Mouse (Mus musculus) CH12.LX (cell line): ENCODE measurements around the gene Gm42417. TPM values are rescaled to one million over a fixed set of nuclear protein-coding genes. Genes with fewer than 3 reads are reported as not detected.

Source experiments
- DNase-seq: peaks from one replicate; pipeline ENCODE4 v3.0.0-alpha.2; 2013; ENCODE audit errors: extremely low read depth
- H3K27ac ChIP-seq: 2 replicates; pipeline ENCODE4 v1.5.1; 2012; ENCODE audit warnings: low read depth, mild to moderate bottlenecking, control low read depth, moderate library complexity; ENCODE audit not compliant: insufficient read depth
- H3K27me3 ChIP-seq: replicated peaks from 2 replicates; pipeline ENCODE3; 2012; ENCODE audit warnings: inconsistent platforms
- H3K36me3 ChIP-seq, 2 experiments: replicated peaks in 1 of 2; 2 replicates each; pipeline versions ENCODE3 to v1.6.1; 2012; ENCODE audit warnings: inconsistent platforms in 1 of 2, low read length in 1 of 2, mild to moderate bottlenecking in 1 of 2, mixed read lengths in 1 of 2, moderate library complexity in 1 of 2; ENCODE audit not compliant: control insufficient read depth in 1 of 2, insufficient read depth in 1 of 2
- H3K4me1 ChIP-seq, 2 experiments: 2 replicates each; pipeline ENCODE4 v1.6.1; 2012; ENCODE audit warnings: inconsistent platforms in 1 of 2, moderate library complexity in 1 of 2; ENCODE audit not compliant: insufficient read depth in 2 of 2, control insufficient read depth in 1 of 2
- H3K4me2 ChIP-seq: 2 replicates; pipeline ENCODE4 v1.6.1; 2012; ENCODE audit warnings: low read depth, mild to moderate bottlenecking, control low read depth; ENCODE audit not compliant: poor library complexity, insufficient read depth, severe bottlenecking
- H3K4me3 ChIP-seq, 3 experiments: fragments of 150-350 bp in 1 of 3; sonication (generic) in 1 of 3; replicated peaks in 1 of 3; 2 replicates each; pipeline versions ENCODE3 to v1.5.1; 2011 to 2012; ENCODE audit warnings: low read depth in 2 of 3, low read length in 2 of 3, mild to moderate bottlenecking in 2 of 3, moderate library complexity in 2 of 3, control low read depth in 1 of 3, improper control_type of control experiment in 1 of 3, inconsistent platforms in 1 of 3, mixed read lengths in 1 of 3; ENCODE audit not compliant: poor library complexity in 1 of 3
- H3K79me2 ChIP-seq: replicated peaks from 2 replicates; pipeline ENCODE4 v1.6.1; 2012; ENCODE audit warnings: mild to moderate bottlenecking, moderate library complexity; ENCODE audit not compliant: control insufficient read depth, poor library complexity, insufficient read depth, severe bottlenecking; ENCODE audit errors: extremely low read depth
- H3K9ac ChIP-seq: 2 replicates; pipeline ENCODE4 v1.6.1; 2012; ENCODE audit warnings: low read depth, mild to moderate bottlenecking, control low read depth, moderate library complexity; ENCODE audit not compliant: insufficient read depth
- H3K9me3 ChIP-seq: replicated peaks from 2 replicates; pipeline ENCODE3; 2012; ENCODE audit warnings: low read length, inconsistent platforms, mixed read lengths
- BHLHE40 ChIP-seq: IDR thresholded peaks from 2 replicates; pipeline ENCODE4 v1.6.1; 2011; ENCODE audit warnings: mild to moderate bottlenecking, low read depth, low read length, improper control_type of control experiment
- CHD1 ChIP-seq: IDR thresholded peaks from 2 replicates; pipeline ENCODE4 v1.6.1; 2012; ENCODE audit warnings: low read depth, low read length, improper control_type of control experiment, inconsistent platforms
- E2F4 ChIP-seq: IDR thresholded peaks from 2 replicates; pipeline ENCODE4 v1.6.1; 2011; ENCODE audit warnings: low read depth, low read length, improper control_type of control experiment; ENCODE audit not compliant: insufficient replicate concordance
- ELF1 ChIP-seq: IDR thresholded peaks from 2 replicates; pipeline ENCODE4 v1.6.1; 2014; ENCODE audit warnings: low read depth, mild to moderate bottlenecking, inconsistent platforms, low read length, improper control_type of control experiment
- EP300 ChIP-seq: IDR thresholded peaks from 2 replicates; pipeline ENCODE4 v1.6.1; 2011; ENCODE audit warnings: low read length, improper control_type of control experiment
- GABPA ChIP-seq: IDR thresholded peaks from 2 replicates; pipeline ENCODE4 v1.6.1; 2012; ENCODE audit warnings: low read depth, low read length, improper control_type of control experiment, inconsistent platforms; ENCODE audit not compliant: insufficient replicate concordance
- IRF4 ChIP-seq: IDR thresholded peaks from 2 replicates; pipeline ENCODE4 v1.6.1; 2014; ENCODE audit warnings: low read depth, mild to moderate bottlenecking, inconsistent platforms, low read length, improper control_type of control experiment
- JUN ChIP-seq: IDR thresholded peaks from 2 replicates; pipeline ENCODE4 v1.6.1; 2011; ENCODE audit warnings: low read depth, mild to moderate bottlenecking, low read length, improper control_type of control experiment, moderate library complexity; ENCODE audit not compliant: insufficient read depth
- KAT2A ChIP-seq: IDR thresholded peaks from 2 replicates; pipeline ENCODE4 v1.6.1; 2012; ENCODE audit warnings: low read length, improper control_type of control experiment, inconsistent platforms; ENCODE audit not compliant: insufficient replicate concordance
- MAFK ChIP-seq: IDR thresholded peaks from 2 replicates; pipeline ENCODE4 v1.6.1; 2011; ENCODE audit warnings: low read length, improper control_type of control experiment; ENCODE audit not compliant: insufficient replicate concordance
- MAX ChIP-seq: IDR thresholded peaks from 2 replicates; pipeline ENCODE4 v1.6.1; 2011; ENCODE audit warnings: low read length, improper control_type of control experiment
- MEF2A ChIP-seq: IDR thresholded peaks from 2 replicates; pipeline ENCODE4 v1.6.1; 2014; ENCODE audit warnings: low read depth, mild to moderate bottlenecking, inconsistent platforms, low read length, improper control_type of control experiment, borderline replicate concordance
- POLR2AphosphoS2 ChIP-seq: IDR thresholded peaks from 2 replicates; pipeline ENCODE4 v1.6.1; 2011; ENCODE audit warnings: low read depth, low read length, improper control_type of control experiment
- RCOR1 ChIP-seq: conservative IDR thresholded peaks from 2 replicates; pipeline ENCODE4 v1.6.1; 2012; ENCODE audit warnings: low read depth, mild to moderate bottlenecking, inconsistent platforms, low read length, improper control_type of control experiment
- SIN3A ChIP-seq: IDR thresholded peaks from 2 replicates; pipeline ENCODE4 v1.6.1; 2012; ENCODE audit warnings: low read length, improper control_type of control experiment, inconsistent platforms
- SMC3 ChIP-seq: IDR thresholded peaks from 2 replicates; pipeline ENCODE4 v1.6.1; 2011; ENCODE audit warnings: low read depth, low read length, improper control_type of control experiment
- UBTF ChIP-seq: IDR thresholded peaks from 2 replicates; pipeline ENCODE4 v1.6.1; 2012; ENCODE audit warnings: low read depth, mild to moderate bottlenecking, inconsistent platforms, low read length, improper control_type of control experiment, moderate library complexity
- dilution Hi-C: fragments of 300-500 bp; cut with MboI; formaldehyde crosslinking; loops from 2 replicates; pipeline ENCODE4 v1.14.3; 2020; ENCODE audit warnings: low sequenced_read_pairs; ENCODE audit not compliant: extremely low pct_unique_long_range_greater_than_20kb, extremely low pct_ligation_motif_present
- in situ Hi-C: fragments of 300-500 bp; cut with MboI; formaldehyde crosslinking; loops from 3 replicates; pipeline ENCODE4 v1.14.3; 2019; ENCODE audit warnings: low sequenced_read_pairs, low pct_ligation_motif_present, low pct_unique_long_range_greater_than_20kb, mixed read lengths
- polyA plus RNA-seq: library from polyadenylated mRNA; unstranded; fragments of >175 nt; gene quantifications from 2 replicates; pipeline ENCODE4 v1.2.1, GENCODE M21; 2012; ENCODE audit warnings: low read depth; ENCODE audit not compliant: insufficient read length
- total RNA-seq, 2 experiments: library from RNA; depleted of rRNA; stranded (reverse); fragments of 300-350 nt in 1 of 2; fragments of >200 nt in 1 of 2; gene quantifications; 2 replicates each; pipeline ENCODE4 v1.2.3; 2012 to 2014

Gene Gm42417
- total and polyA plus RNA-seq, 3 experiments = 0.08 to 3.9 TPM; not detected in 1

- no peaks in the 10 kb centered on the region for H3K27me3 ChIP-seq
- dilution Hi-C loops (no loop called here), in situ Hi-C loops (no loop called here)
- no peaks in the 10 kb centered on the region for H3K9me3 ChIP-seq
- no peak for DNase-seq
- no peaks in the 10 kb centered on the region; a peak in 1 of 4 replicates for H3K4me1 ChIP-seq
- no peak overlapping the region for H3K9ac ChIP-seq
- no peak overlapping the region for H3K4me3 ChIP-seq
- peaks cover 0 to 22% of the 10 kb centered on the region in 2 experiments for H3K36me3 ChIP-seq
- no peak overlapping the region for H3K4me2 ChIP-seq
- TF ChIP-seq MEF2A = no peak
- TF ChIP-seq SIN3A = no peak
- TF ChIP-seq BHLHE40 = no peak
- no peak for TF ChIP-seq MAFK
- no peak for TF ChIP-seq UBTF
- TF ChIP-seq E2F4 = no peak
- no peak for TF ChIP-seq MAX
- no peak for TF ChIP-seq POLR2AphosphoS2
- TF ChIP-seq KAT2A = no peak
- TF ChIP-seq GABPA = no peak
- TF ChIP-seq RCOR1 = no peak
- TF ChIP-seq JUN = no peak
- no peak for TF ChIP-seq EP300
- no peak for TF ChIP-seq IRF4
- no peak for TF ChIP-seq CHD1
- no peak for TF ChIP-seq SMC3
- no peak overlapping the region for H3K27ac ChIP-seq
- H3K79me2 ChIP-seq = no peaks in the 10 kb centered on the region
Observed at GRCm38 (mm10) chr1:36485080-36485479, 54.1 kb downstream of the Gm42417 start.

GRCm38 (mm10) chr1:36483825-36484224 lies 55.4 kb downstream of the Gm42417 start:
- Histone ChIP-seq H3K79me2 (no peaks in the 10 kb centered on the region), H3K9ac (no peak overlapping the region), H3K9me3 (no peaks in the 10 kb centered on the region), H3K4me1 (no peaks in the 10 kb centered on the region; a peak in 1 of 4 replicates), H3K27me3 (no peaks in the 10 kb centered on the region), H3K4me3 (no peak overlapping the region), H3K4me2 (no peak overlapping the region), H3K27ac (no peak overlapping the region), H3K36me3 (peaks cover 0 to 27% of the 10 kb centered on the region in 2 experiments)
- no peak for DNase-seq
- in situ Hi-C loops (no loop called here), dilution Hi-C loops (no loop called here)
- no peak for TF ChIP-seq ELF1

Other genes with a start within 250 kb of the Gm42417 start
- 15.2 and 19.6 TPM in 2 replicates for gene Arid5a, start 231.7 kb downstream of the Gm42417 start, total RNA-seq (2012; rRNA removed)
- gene Arid5a, start 231.7 kb downstream of the Gm42417 start, total RNA-seq (2014; rRNA removed) = 16.0 and 17.0 TPM in 2 replicates
- gene Arid5a, start 231.7 kb downstream of the Gm42417 start, polyA plus RNA-seq = 13.2 and 16.1 TPM in 2 replicates
- 16.5 and 17.0 TPM in 2 replicates for gene Kansl3, start 170.2 kb downstream of the Gm42417 start, total RNA-seq (2012; rRNA removed)
- 14.3 TPM in 2 replicates for gene Kansl3, start 170.2 kb downstream of the Gm42417 start, total RNA-seq (2014; rRNA removed)
- gene Kansl3, start 170.2 kb downstream of the Gm42417 start, polyA plus RNA-seq = 19.7 and 21.2 TPM in 2 replicates
- gene Fer1l5, start 167.1 kb downstream of the Gm42417 start, total RNA-seq (2012; rRNA removed) = 0.08 TPM in 1 of 2 replicates, not detected in the other
- gene Fer1l5, start 167.1 kb downstream of the Gm42417 start, total RNA-seq (2014; rRNA removed) = not detected in 2 replicates
- 0.85 and 1.2 TPM in 2 replicates for gene Fer1l5, start 167.1 kb downstream of the Gm42417 start, polyA plus RNA-seq
- gene Lman2l, start 94.2 kb downstream of the Gm42417 start, total RNA-seq (2012; rRNA removed) = 6.0 and 8.5 TPM in 2 replicates
- gene Lman2l, start 94.2 kb downstream of the Gm42417 start, total RNA-seq (2014; rRNA removed) = 7.9 and 8.8 TPM in 2 replicates
- gene Lman2l, start 94.2 kb downstream of the Gm42417 start, polyA plus RNA-seq = 19.1 and 20.3 TPM in 2 replicates
- 4.6 and 5.0 TPM in 2 replicates for gene Cnnm4, start 67.8 kb downstream of the Gm42417 start, total RNA-seq (2012; rRNA removed)
- 3.0 and 3.2 TPM in 2 replicates for gene Cnnm4, start 67.8 kb downstream of the Gm42417 start, total RNA-seq (2014; rRNA removed)
- 3.0 and 3.5 TPM in 2 replicates for gene Cnnm4, start 67.8 kb downstream of the Gm42417 start, polyA plus RNA-seq
- gene Cnnm3, start 27.6 kb downstream of the Gm42417 start, total RNA-seq (2012; rRNA removed) = 8.4 and 9.2 TPM in 2 replicates
- 2.8 and 3.0 TPM in 2 replicates for gene Cnnm3, start 27.6 kb downstream of the Gm42417 start, total RNA-seq (2014; rRNA removed)
- 7.1 and 8.8 TPM in 2 replicates for gene Cnnm3, start 27.6 kb downstream of the Gm42417 start, polyA plus RNA-seq
- 6.1 and 6.7 TPM in 2 replicates for gene Ankrd23, start 2.5 kb downstream of the Gm42417 start, total RNA-seq (2012; rRNA removed)
- 2.8 and 4.1 TPM in 2 replicates for gene Ankrd23, start 2.5 kb downstream of the Gm42417 start, total RNA-seq (2014; rRNA removed)
- gene Ankrd23, start 2.5 kb downstream of the Gm42417 start, polyA plus RNA-seq = 3.7 and 4.9 TPM in 2 replicates
- 11.6 and 14.8 TPM in 2 replicates for gene Ankrd39, start 8.0 kb upstream of the Gm42417 start, total RNA-seq (2012; rRNA removed)
- 4.3 and 5.1 TPM in 2 replicates for gene Ankrd39, start 8.0 kb upstream of the Gm42417 start, total RNA-seq (2014; rRNA removed)
- 8.5 and 11.6 TPM in 2 replicates for gene Ankrd39, start 8.0 kb upstream of the Gm42417 start, polyA plus RNA-seq
- gene Sema4c, start 18.9 kb upstream of the Gm42417 start, total RNA-seq (2012; rRNA removed) = 2.2 and 3.4 TPM in 2 replicates
- gene Sema4c, start 18.9 kb upstream of the Gm42417 start, total RNA-seq (2014; rRNA removed) = 0.63 and 0.70 TPM in 2 replicates
- gene Sema4c, start 18.9 kb upstream of the Gm42417 start, polyA plus RNA-seq = 1.5 and 1.7 TPM in 2 replicates
- not detected in 2 replicates for gene Fam178b, start 143.8 kb upstream of the Gm42417 start, total RNA-seq (2012; rRNA removed)
- not detected in 2 replicates for gene Fam178b, start 143.8 kb upstream of the Gm42417 start, total RNA-seq (2014; rRNA removed)
- 0.50 TPM in 1 of 2 replicates, not detected in the other for gene Fam178b, start 143.8 kb upstream of the Gm42417 start, polyA plus RNA-seq
- gene Cox5b, start 152.0 kb upstream of the Gm42417 start, total RNA-seq (2012; rRNA removed) = 448 and 523 TPM in 2 replicates
- gene Cox5b, start 152.0 kb upstream of the Gm42417 start, total RNA-seq (2014; rRNA removed) = 476 and 504 TPM in 2 replicates
- gene Cox5b, start 152.0 kb upstream of the Gm42417 start, polyA plus RNA-seq = 538 and 599 TPM in 2 replicates
- gene 4933424G06Rik, start 170.7 kb upstream of the Gm42417 start, total RNA-seq (2012; rRNA removed) = not detected in 2 replicates
- 0.49 TPM in 1 of 2 replicates, not detected in the other for gene 4933424G06Rik, start 170.7 kb upstream of the Gm42417 start, total RNA-seq (2014; rRNA removed)
- gene 4933424G06Rik, start 170.7 kb upstream of the Gm42417 start, polyA plus RNA-seq = not detected in 2 replicates
- gene Actr1b, start 175.0 kb upstream of the Gm42417 start, total RNA-seq (2012; rRNA removed) = 66.2 and 81.8 TPM in 2 replicates
- gene Actr1b, start 175.0 kb upstream of the Gm42417 start, total RNA-seq (2014; rRNA removed) = 61.0 and 63.6 TPM in 2 replicates
- 71.2 and 76.6 TPM in 2 replicates for gene Actr1b, start 175.0 kb upstream of the Gm42417 start, polyA plus RNA-seq
- 0.21 and 0.25 TPM in 2 replicates for gene Zap70, start 222.4 kb upstream of the Gm42417 start, total RNA-seq (2012; rRNA removed)
- 0.23 TPM in 2 replicates for gene Zap70, start 222.4 kb upstream of the Gm42417 start, total RNA-seq (2014; rRNA removed)
- 0.18 TPM in 1 of 2 replicates, not detected in the other for gene Zap70, start 222.4 kb upstream of the Gm42417 start, polyA plus RNA-seq